Comparison of ENCODE assay signal across 9 mouse cellular contexts in genomic region chr3:123103151-123103860, GRCm38 (mm10).
A peak's percentile ranks its signal among the peaks of the same experiment; 100 is the strongest.
DNase-seq lines count a peak whose midpoint lies in the region; ATAC-seq and TF ChIP-seq lines count a peak whose summit lies in the region.
"Had no signal": no experiment of that assay in that cellular context is flagged by ENCODE, and none has a peak within 500 bp of the region (broad histone marks: within the 10 kb centered on the region; RNA-seq: fewer than 3 reads in every experiment).

No protein-coding gene starts in this region.

- H3K36me3 ChIP-seq in heart, adult 2 months (ENCODE audit: control insufficient read depth, insufficient read depth, low read length), result peaks cover 3% of the 10 kb centered on the region; the same call in 1 of the 2 replicates
- no peaks in the 10 kb centered on the region for H3K36me3 ChIP-seq in limb, embryonic 10.5 days
- no peaks in the 10 kb centered on the region for H3K36me3 ChIP-seq in midbrain, postnatal 0 days (ENCODE audit: insufficient read depth, low read length)
- no peaks in the 10 kb centered on the region for H3K36me3 ChIP-seq in stomach, embryonic 16.5 days (ENCODE audit: control insufficient read depth, insufficient read depth, low read length)

- DNase-seq in B cell, adult 2 months, result peak; percentile 66 to 69
- peak; percentile 66 for DNase-seq in adrenal gland, adult 8-10 months
- DNase-seq in embryo, embryonic 11 days, result peak; percentile 89
- peak; percentile 74 for DNase-seq in heart, adult 2 months
- peak; percentile 70 to 76 for DNase-seq in kidney, adult 8-10 months
- peak; percentile 83 for DNase-seq in limb, embryonic 10.5 days (ENCODE audit: low spot score)
- DNase-seq in midbrain, postnatal 0 days (ENCODE audit: low spot score), result peak; percentile 88

- TF ChIP-seq CTCF in heart, adult 2 months (IDR thresholded peaks at IDR 0.05), result no peak; the same call in 1 of the 2 replicates
- TF ChIP-seq CTCF in midbrain, postnatal 0 days (IDR thresholded peaks at IDR 0.05), result peak; percentile 97

- TF ChIP-seq POLR2A in heart, adult 2 months (IDR thresholded peaks at IDR 0.05; ENCODE audit: insufficient read depth, low read depth, low read length), result no peak

- no peaks in the 10 kb centered on the region for H3K27me3 ChIP-seq in heart, adult 2 months (ENCODE audit: control insufficient read depth, insufficient read depth, low read length)
- no peaks in the 10 kb centered on the region for H3K27me3 ChIP-seq in limb, embryonic 10.5 days (ENCODE audit: low read depth, poor library complexity, severe bottlenecking)
- H3K27me3 ChIP-seq in midbrain, postnatal 0 days (ENCODE audit: insufficient read depth, low read length), result no peaks in the 10 kb centered on the region
- no peaks in the 10 kb centered on the region for H3K27me3 ChIP-seq in stomach, embryonic 16.5 days (ENCODE audit: control insufficient read depth, insufficient read depth, low read length)

- peak overlapping the region; percentile 42 for H3K27ac ChIP-seq in heart, adult 2 months
- H3K27ac ChIP-seq in limb, embryonic 10.5 days, result no peak overlapping the region
- H3K27ac ChIP-seq in midbrain, postnatal 0 days (ENCODE audit: low read depth, low read length), result no peak overlapping the region
- no peak overlapping the region; the same call in 1 of the 2 replicates for H3K27ac ChIP-seq in stomach, embryonic 16.5 days (ENCODE audit: low read length)

- no peaks in the 10 kb centered on the region for H3K9me3 ChIP-seq in limb, embryonic 10.5 days (replicated peaks)
- no peaks in the 10 kb centered on the region for H3K9me3 ChIP-seq in midbrain, postnatal 0 days (ENCODE audit: low read length)
- no peaks in the 10 kb centered on the region for H3K9me3 ChIP-seq in stomach, embryonic 16.5 days (replicated peaks; ENCODE audit: control insufficient read depth, low read length)

- H3K4me2 ChIP-seq in midbrain, postnatal 0 days (ENCODE audit: low read depth, low read length, poor library complexity, severe bottlenecking), result no peak overlapping the region
- no peak overlapping the region for H3K4me2 ChIP-seq in stomach, embryonic 16.5 days (ENCODE audit: low read depth, low read length)

- intact Hi-C loops in heart, adult 2 months (cut with DNase I), result loop anchor here (1.0 to 2.0 kb wide), 2 partner anchors 55 to 164 kb away; no protein-coding TSS in a partner anchor

- no peak overlapping the region for H3K9ac ChIP-seq in heart, adult 2 months (ENCODE audit: low read depth, low read length)
- no peak overlapping the region for H3K9ac ChIP-seq in midbrain, postnatal 0 days (replicated peaks; ENCODE audit: low read length, poor library complexity, severe bottlenecking)
- H3K9ac ChIP-seq in stomach, embryonic 16.5 days (ENCODE audit: low read length), result no peak overlapping the region

- peak; percentile 71 for ATAC-seq in midbrain, postnatal 0 days (ENCODE audit: low FRiP score)
- peak; percentile 61; the same call in 1 of the 2 replicates for ATAC-seq in stomach, embryonic 16.5 days (ENCODE audit: insufficient read depth, low FRiP score)

- WGBS in heart, adult 2 months, result 23% methylated on average over 13 of the region's 13 CpGs
- 32% methylated on average over 13 of the region's 13 CpGs for WGBS in limb, embryonic 10.5 days
- WGBS in midbrain, postnatal 0 days, result 26% methylated on average over 12 of the region's 13 CpGs
- WGBS in stomach, embryonic 16.5 days, result 27% methylated on average over 13 of the region's 13 CpGs

- H3K4me1 ChIP-seq in heart, adult 2 months (ENCODE audit: control insufficient read depth, insufficient read depth, low read length), result peaks cover 6% of the 10 kb centered on the region
- H3K4me1 ChIP-seq in limb, embryonic 10.5 days, result no peaks in the 10 kb centered on the region
- H3K4me1 ChIP-seq in midbrain, postnatal 0 days (ENCODE audit: insufficient read depth, low read length), result no peaks in the 10 kb centered on the region
- H3K4me1 ChIP-seq in stomach, embryonic 16.5 days (ENCODE audit: control insufficient read depth, insufficient read depth, low read length), result peaks cover 12% of the 10 kb centered on the region

- peak; percentile 93 for TF ChIP-seq EP300 in heart, adult 2 months (IDR thresholded peaks at IDR 0.05; ENCODE audit: insufficient read depth, low read depth, low read length)

- no peak overlapping the region for H3K4me3 ChIP-seq in heart, adult 2 months
- no peak overlapping the region for H3K4me3 ChIP-seq in limb, embryonic 10.5 days
- no peak overlapping the region for H3K4me3 ChIP-seq in midbrain, postnatal 0 days (ENCODE audit: low read depth, low read length)
- no peak overlapping the region for H3K4me3 ChIP-seq in stomach, embryonic 16.5 days (replicated peaks; ENCODE audit: low read length)
- H3K4me3 ChIP-seq: erythroblast, embryonic 14.5 days had no signal

- no peaks in the 10 kb centered on the region for H3K79me2 ChIP-seq in heart, adult 2 months (replicated peaks; ENCODE audit: control insufficient read depth, insufficient read depth, low read length)
